31 mouse cellular contexts compared by ENCODE assay signal in genomic region chr11:62371776-62372175, GRCm38 (mm10).
DNase-seq lines count a peak whose midpoint lies in the region; ATAC-seq and TF ChIP-seq lines count a peak whose summit lies in the region.
"Had no signal": no experiment of that assay in that cellular context is flagged by ENCODE, and none has a peak within 500 bp of the region (broad histone marks: within the 10 kb centered on the region; RNA-seq: fewer than 3 reads in every experiment).

No protein-coding gene starts in this region.

- H3K9ac ChIP-seq in ES-E14 (ENCODE audit: insufficient read depth, low read depth, low read length, poor library complexity, severe bottlenecking): no peak overlapping the region
- H3K9ac ChIP-seq in kidney, embryonic 15.5 days: no peak overlapping the region
- H3K9ac ChIP-seq: embryonic facial prominence, embryonic 13.5 days; forebrain, embryonic 13.5 days; heart, embryonic 13.5 days; hindbrain, embryonic 12.5 days; hindbrain, embryonic 15.5 days; intestine, embryonic 15.5 days had no signal

- ATAC-seq in erythroid progenitor cell, adult 5-6 weeks (replicated peaks; ENCODE audit: low FRiP score, poor library complexity, severe bottlenecking): no peak
- no peak for ATAC-seq in kidney, embryonic 15.5 days (replicated peaks; ENCODE audit: low FRiP score)
- ATAC-seq: activated CD4-positive, CD25-positive, alpha-beta regulatory T cell, adult 4 months; forebrain, embryonic 13.5 days; forebrain, embryonic 16.5 days; intestine, embryonic 15.5 days had no signal

- WGBS in kidney, embryonic 15.5 days: 88% methylated on average over 2 of the region's 2 CpGs

- no peaks in the 10 kb centered on the region for H3K27me3 ChIP-seq in kidney, embryonic 15.5 days
- H3K27me3 ChIP-seq: CH12.LX; embryonic facial prominence, embryonic 13.5 days; forebrain, embryonic 13.5 days; heart, embryonic 13.5 days; hindbrain, embryonic 12.5 days; hindbrain, embryonic 15.5 days; intestine, embryonic 15.5 days had no signal

- peak; percentile 34 to 62 for DNase-seq in cerebellum, adult 18-20 months
- no peak for DNase-seq in cerebellum, adult 11 months
- DNase-seq in ES-E14 (ENCODE audit: low read depth, low spot score): no peak
- peak; percentile 31 for DNase-seq in cerebellum, adult 8-10 months
- DNase-seq in cerebellum, postnatal 25 days: peak; percentile 34 to 59
- DNase-seq: adrenal gland, adult 8-10 months; adrenal gland, postnatal 25 days; B cell, adult 2 months; embryo, embryonic 11 days; gastrocnemius, postnatal 10 days; gastrocnemius, postnatal 36 days; heart, adult 2 months; heart, postnatal 14 days; heart, postnatal 4 days; kidney, adult 11 months; kidney, adult 8-10 months had no signal

- no peak overlapping the region for H3K27ac ChIP-seq in ES-E14 (ENCODE audit: insufficient read depth, low read depth, low read length, poor library complexity, severe bottlenecking)
- no peak overlapping the region for H3K27ac ChIP-seq in kidney, embryonic 15.5 days
- H3K27ac ChIP-seq: embryonic facial prominence, embryonic 10.5 days; embryonic facial prominence, embryonic 13.5 days; forebrain, embryonic 10.5 days; forebrain, embryonic 13.5 days; heart, adult 2 months; heart, embryonic 10.5 days; heart, embryonic 13.5 days; hindbrain, embryonic 12.5 days; hindbrain, embryonic 15.5 days; intestine, embryonic 15.5 days had no signal

- H3K36me3 ChIP-seq in ES-E14 (ENCODE audit: control insufficient read depth, insufficient read depth, low read length, poor library complexity, severe bottlenecking): peaks cover 26% of the 10 kb centered on the region
- H3K36me3 ChIP-seq in kidney, embryonic 15.5 days: peaks cover 74% of the 10 kb centered on the region

- no peaks in the 10 kb centered on the region for H3K9me3 ChIP-seq in ES-E14 (ENCODE audit: control insufficient read depth, insufficient read depth, low read depth, low read length)
- H3K9me3 ChIP-seq in kidney, embryonic 15.5 days (replicated peaks): no peaks in the 10 kb centered on the region
- H3K9me3 ChIP-seq: embryonic facial prominence, embryonic 10.5 days; embryonic facial prominence, embryonic 13.5 days; forebrain, embryonic 10.5 days; forebrain, embryonic 13.5 days; heart, embryonic 10.5 days; heart, embryonic 13.5 days; hindbrain, embryonic 12.5 days; hindbrain, embryonic 15.5 days; intestine, embryonic 15.5 days had no signal

- H3K4me1 ChIP-seq in ES-E14 (ENCODE audit: control insufficient read depth in 2 of 2, insufficient read depth in 2 of 2, low read length in 2 of 2, poor library complexity in 1 of 2): peaks cover 0 to 9% of the 10 kb centered on the region in 2 experiments; a peak in 1 of 4 replicates
- no peaks in the 10 kb centered on the region for H3K4me1 ChIP-seq in kidney, embryonic 15.5 days
- H3K4me1 ChIP-seq: embryonic facial prominence, embryonic 10.5 days; embryonic facial prominence, embryonic 13.5 days; forebrain, embryonic 10.5 days; forebrain, embryonic 13.5 days; heart, embryonic 10.5 days; heart, embryonic 13.5 days; hindbrain, embryonic 12.5 days; hindbrain, embryonic 15.5 days; intestine, embryonic 15.5 days had no signal

- no peak overlapping the region for H3K4me2 ChIP-seq in kidney, embryonic 15.5 days
- H3K4me2 ChIP-seq: embryonic facial prominence, embryonic 13.5 days; forebrain, embryonic 13.5 days; heart, embryonic 13.5 days; hindbrain, embryonic 12.5 days; hindbrain, embryonic 15.5 days; intestine, embryonic 15.5 days had no signal

- H3K4me3 ChIP-seq in ES-E14 (ENCODE audit: insufficient read depth in 1 of 2, low read depth in 1 of 2, low read length in 2 of 2, poor library complexity in 1 of 2, severe bottlenecking in 1 of 2): no peak overlapping the region
- no peak overlapping the region for H3K4me3 ChIP-seq in kidney, embryonic 15.5 days (replicated peaks)
- H3K4me3 ChIP-seq: embryonic facial prominence, embryonic 10.5 days; embryonic facial prominence, embryonic 13.5 days; erythroblast, embryonic 14.5 days; forebrain, embryonic 10.5 days; forebrain, embryonic 13.5 days; heart, adult 2 months; heart, embryonic 10.5 days; heart, embryonic 13.5 days; hindbrain, embryonic 12.5 days; hindbrain, embryonic 15.5 days; intestine, embryonic 15.5 days had no signal

- in situ Hi-C loops in ES-E14 (cut with MboI; ENCODE audit: low sequenced_read_pairs in 2 of 2, unreplicated experiment in 2 of 2): no loop called here

TF ChIP-seq in ES-E14, 5 proteins besides CTCF, POLR2A, EP300 and RAD21:
- TF ChIP-seq HCFC1 (IDR thresholded peaks at IDR 0.05; ENCODE audit: borderline replicate concordance, insufficient read depth, low read length): no peak
- TF ChIP-seq MAFK (IDR thresholded peaks at IDR 0.05; ENCODE audit: insufficient read depth, low read depth, low read length): peak; percentile 15; the same call in 1 of the 2 replicates

Comparison
In these comparisons a context has a peak if more than half of its experiments do, and no peak if none do; other contexts are left out.
1. DNase-seq: peak in cerebellum, adult 18-20 months (2 of 2), cerebellum, adult 8-10 months (single experiment) and cerebellum, postnatal 25 days (2 of 2); none in cerebellum, adult 11 months (single experiment) and ES-E14 (single experiment).